Mouse (Mus musculus) B cell, adult 2 months (primary cell): ENCODE data around the gene Exoc2.

Source experiments
- DNase-seq, 2 experiments: peaks; one replicate each; pipeline ENCODE4 v3.0.0; 2022

Exoc2 gene

GRCm38 (mm10) chr13:30968311-30968710 is 5.6 kb downstream of the Exoc2 start:
- no peak for DNase-seq

- no peak for DNase-seq
Observed at GRCm38 (mm10) chr13:30966507-30966911, 7.4 kb downstream of the Exoc2 start.

GRCm38 (mm10) chr13:30961932-30962331 is 12.0 kb downstream of the Exoc2 start:
- no peak for DNase-seq

- no peak for DNase-seq
Observed at GRCm38 (mm10) chr13:30960714-30961113, 13.2 kb downstream of the Exoc2 start.

- DNase-seq: no peak
Observed at GRCm38 (mm10) chr13:30953580-30953979, 20.3 kb downstream of the Exoc2 start.

- no peak for DNase-seq
Observed at GRCm38 (mm10) chr13:30952044-30952443, 21.8 kb downstream of the Exoc2 start.

- DNase-seq: peak; percentile 42 to 52
Observed at GRCm38 (mm10) chr13:30949181-30949580, 24.7 kb downstream of the Exoc2 start.

- DNase-seq: no peak
Observed at GRCm38 (mm10) chr13:30947540-30947939, 26.4 kb downstream of the Exoc2 start, which contains the start of gene Hus1b. Hus1b (minus strand) TSS chr13:30947759.

- DNase-seq: no peak
Observed at GRCm38 (mm10) chr13:30947129-30947528, 26.8 kb downstream of the Exoc2 start.

GRCm38 (mm10) chr13:30945788-30946187 is 28.1 kb downstream of the Exoc2 start:
- no peak for DNase-seq

GRCm38 (mm10) chr13:30932972-30933371 is 40.9 kb downstream of the Exoc2 start:
- DNase-seq: peak in 1 of 2 experiments; percentile 15

- no peak for DNase-seq
Observed at GRCm38 (mm10) chr13:30931613-30932012, 42.3 kb downstream of the Exoc2 start.

GRCm38 (mm10) chr13:30929119-30929518 is 44.8 kb downstream of the Exoc2 start:
- no peak for DNase-seq

GRCm38 (mm10) chr13:30924269-30924668 is 49.6 kb downstream of the Exoc2 start:
- no peak for DNase-seq

- no peak for DNase-seq
Observed at GRCm38 (mm10) chr13:30921914-30922313, 52.0 kb downstream of the Exoc2 start.

GRCm38 (mm10) chr13:30913757-30914156 is 60.1 kb downstream of the Exoc2 start:
- DNase-seq: no peak

- no peak for DNase-seq
Observed at GRCm38 (mm10) chr13:30913028-30913427, 60.9 kb downstream of the Exoc2 start.

- no peak for DNase-seq
Observed at GRCm38 (mm10) chr13:30911931-30912625, 61.8 kb downstream of the Exoc2 start.

- no peak for DNase-seq
Observed at GRCm38 (mm10) chr13:30910889-30911288, 63.0 kb downstream of the Exoc2 start.

- no peak for DNase-seq
Observed at GRCm38 (mm10) chr13:30902286-30902685, 71.6 kb downstream of the Exoc2 start.

- DNase-seq: peak; percentile 14 to 16
Observed at GRCm38 (mm10) chr13:30901387-30902041, 72.4 kb downstream of the Exoc2 start.

GRCm38 (mm10) chr13:30894015-30894634 is 79.8 kb downstream of the Exoc2 start:
- no peak for DNase-seq

GRCm38 (mm10) chr13:30892315-30892714 is 81.6 kb downstream of the Exoc2 start:
- no peak for DNase-seq

GRCm38 (mm10) chr13:30891223-30891622 is 82.7 kb downstream of the Exoc2 start:
- DNase-seq: no peak
